Mouse (Mus musculus) liver, adult 10 weeks (tissue): ENCODE data around the gene Ccdc105. TPM values are rescaled to one million over a fixed set of nuclear protein-coding genes. Genes with fewer than 3 reads are reported as not detected.

Source experiments
- polyA plus RNA-seq: library from polyadenylated mRNA; stranded (reverse); fragments of 350-450 nt; fragmentation: Illumina TruSeq; extraction: RNeasy Lipid Tissue Mini Kit (QIAGEN cat#74804); gene quantifications from one replicate; pipeline ENCODE4 v1.2.3, GENCODE M21; 2014; ENCODE audit warnings: low read depth, low replicate concordance

Gene Ccdc105
- not detected for polyA plus RNA-seq

DNA sequence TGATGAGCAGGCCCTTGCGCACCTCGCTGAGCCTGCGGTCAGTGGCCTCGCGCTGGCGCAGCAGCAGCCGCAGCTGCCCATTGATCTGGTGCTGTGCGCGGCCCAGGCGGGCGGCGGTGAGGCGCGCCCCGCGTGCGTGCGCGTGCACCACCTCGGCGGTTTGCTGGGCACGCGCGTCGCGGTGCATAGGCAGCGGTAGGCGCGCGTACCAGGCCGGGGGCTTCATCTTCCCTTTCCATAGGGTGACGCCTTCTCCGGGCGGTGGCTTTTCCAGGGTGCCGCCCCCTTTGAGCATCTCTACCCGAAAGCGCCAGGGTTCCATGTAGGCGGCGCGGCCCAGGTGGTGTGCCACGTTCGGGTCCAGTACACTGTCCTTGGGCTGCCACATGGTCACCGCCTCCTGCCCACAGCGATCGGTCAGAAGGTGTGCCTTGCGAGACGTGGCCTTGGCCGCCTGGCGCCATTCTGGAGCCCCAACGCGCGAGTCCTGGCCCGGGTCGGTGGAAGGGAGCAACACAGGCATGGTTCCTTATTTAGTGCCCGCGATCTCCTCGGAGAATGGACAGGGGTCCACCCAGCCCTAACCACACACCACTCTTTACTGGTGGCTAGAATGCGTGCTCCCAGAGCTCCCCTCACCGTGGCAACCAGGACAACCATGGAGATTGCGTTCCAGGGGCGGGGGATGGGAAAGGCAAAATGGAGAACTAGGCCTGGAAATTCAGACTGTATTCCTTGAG, at the start of gene Ccdc105:
Gene Ccdc105 (minus strand): TSS at position 614 of the 740 bp plus-strand sequence.

DNA sequence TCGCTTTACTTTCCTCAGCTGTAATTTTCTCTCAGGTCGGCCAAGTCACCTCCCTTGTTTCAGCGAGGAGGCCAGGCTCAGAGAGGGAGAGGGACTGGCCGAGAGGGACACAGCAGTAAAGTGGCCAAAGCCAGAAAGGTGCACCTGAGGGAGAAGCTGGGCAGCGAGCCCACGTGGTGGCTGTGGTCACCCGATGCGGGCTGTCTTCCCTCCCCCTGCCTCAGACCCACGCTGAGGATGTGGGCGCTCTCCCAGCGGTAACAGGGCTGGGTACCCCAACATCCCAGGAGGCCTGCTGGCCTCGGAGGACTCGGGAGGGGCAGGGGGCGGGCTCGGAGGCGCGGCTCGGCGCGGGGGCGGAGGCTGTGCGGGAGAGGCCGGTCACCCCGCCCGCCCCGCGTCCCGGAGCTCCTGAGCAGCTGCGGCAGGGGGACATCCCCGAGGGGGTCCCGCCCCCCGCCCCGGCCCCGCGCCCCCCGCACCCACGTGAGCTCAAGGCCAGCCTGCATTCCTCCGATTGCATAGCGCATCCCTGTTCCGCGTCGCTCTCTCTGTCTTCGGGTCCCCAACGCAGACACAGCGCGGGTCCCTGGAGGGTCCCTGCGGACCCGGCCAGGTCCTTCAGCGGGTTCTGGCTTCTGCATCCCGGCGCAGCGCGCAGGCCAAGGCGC, 27.3 kb upstream of the Ccdc105 start, which contains the start of gene Slc1a6:
Gene Slc1a6 (plus strand): TSS at position 516 of the 671 bp plus-strand sequence.

DNA sequence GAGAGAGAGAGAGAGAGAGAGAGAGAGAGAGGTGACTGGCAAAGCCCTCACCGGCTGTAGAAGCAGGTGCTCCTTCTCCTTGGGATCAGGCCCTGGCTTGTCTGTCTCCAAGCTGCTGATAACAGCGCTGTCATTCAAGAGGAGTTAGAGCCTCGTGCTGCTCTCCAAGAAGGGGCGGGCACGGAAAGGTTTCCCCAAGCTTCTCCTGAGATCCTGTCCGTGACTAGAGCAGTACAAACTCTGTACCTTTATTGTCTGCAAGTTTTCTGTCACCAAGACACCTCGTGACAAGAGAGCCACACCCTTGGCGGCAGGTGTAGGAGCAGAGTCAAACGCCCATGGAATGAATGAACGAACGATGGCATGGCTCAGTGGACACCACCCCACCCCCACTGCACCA, 34.8 kb downstream of the Ccdc105 start, which contains the start of gene Casp14:
Gene Casp14 (minus strand): TSS at position 239 of the 400 bp plus-strand sequence.

Other genes with a start within 250 kb of the Ccdc105 start
- gene Olfr1358, start 235.6 kb downstream of the Ccdc105 start, polyA plus RNA-seq: not detected
- 7.7 TPM for gene Ilvbl, start 178.7 kb downstream of the Ccdc105 start, polyA plus RNA-seq
- 0.58 TPM for gene Syde1, start 161.1 kb downstream of the Ccdc105 start, polyA plus RNA-seq
- gene Olfr1357, start 135.0 kb downstream of the Ccdc105 start, polyA plus RNA-seq: not detected
- not detected for gene Casp14, start 34.8 kb downstream of the Ccdc105 start, polyA plus RNA-seq
- not detected for gene Slc1a6, start 27.4 kb upstream of the Ccdc105 start, polyA plus RNA-seq
- not detected for gene Olfr1356, start 99.1 kb upstream of the Ccdc105 start, polyA plus RNA-seq
- not detected for gene Olfr1355, start 122.5 kb upstream of the Ccdc105 start, polyA plus RNA-seq
- gene Olfr1354, start 160.1 kb upstream of the Ccdc105 start, polyA plus RNA-seq: not detected
- not detected for gene Olfr8, start 197.6 kb upstream of the Ccdc105 start, polyA plus RNA-seq
- not detected for gene Olfr1353, start 210.2 kb upstream of the Ccdc105 start, polyA plus RNA-seq
- not detected for gene Olfr1352, start 228.0 kb upstream of the Ccdc105 start, polyA plus RNA-seq